Mouse (Mus musculus) thymus, adult 2 months (tissue): Measurements from ENCODE around the gene Slc5a11.

Experiments used
- CTCF ChIP-seq: fragments of 200-500 bp; IDR thresholded peaks from 2 replicates; pipeline ENCODE4 v1.5.1; 2012; ENCODE audit warnings: mild to moderate bottlenecking, control low read depth, low read length, moderate library complexity, borderline replicate concordance; ENCODE audit not compliant: control insufficient read depth, poor library complexity, insufficient read depth; ENCODE audit errors: extremely low read depth
- POLR2A ChIP-seq: fragments of 200-500 bp; IDR thresholded peaks from 2 replicates; pipeline ENCODE4 v1.6.1; 2012; ENCODE audit warnings: mild to moderate bottlenecking, low read length, control low read depth, moderate library complexity; ENCODE audit not compliant: control insufficient read depth, poor library complexity, insufficient read depth; ENCODE audit errors: extremely low read depth

- TF ChIP-seq CTCF (no peak), POLR2A (no peak)
Observed at GRCm38 (mm10) chr7:123191731-123192130, 22.8 kb upstream of the Slc5a11 start.
